Mouse (Mus musculus): ENCODE data around the gene Myo1a.

Myo1a gene

DNA sequence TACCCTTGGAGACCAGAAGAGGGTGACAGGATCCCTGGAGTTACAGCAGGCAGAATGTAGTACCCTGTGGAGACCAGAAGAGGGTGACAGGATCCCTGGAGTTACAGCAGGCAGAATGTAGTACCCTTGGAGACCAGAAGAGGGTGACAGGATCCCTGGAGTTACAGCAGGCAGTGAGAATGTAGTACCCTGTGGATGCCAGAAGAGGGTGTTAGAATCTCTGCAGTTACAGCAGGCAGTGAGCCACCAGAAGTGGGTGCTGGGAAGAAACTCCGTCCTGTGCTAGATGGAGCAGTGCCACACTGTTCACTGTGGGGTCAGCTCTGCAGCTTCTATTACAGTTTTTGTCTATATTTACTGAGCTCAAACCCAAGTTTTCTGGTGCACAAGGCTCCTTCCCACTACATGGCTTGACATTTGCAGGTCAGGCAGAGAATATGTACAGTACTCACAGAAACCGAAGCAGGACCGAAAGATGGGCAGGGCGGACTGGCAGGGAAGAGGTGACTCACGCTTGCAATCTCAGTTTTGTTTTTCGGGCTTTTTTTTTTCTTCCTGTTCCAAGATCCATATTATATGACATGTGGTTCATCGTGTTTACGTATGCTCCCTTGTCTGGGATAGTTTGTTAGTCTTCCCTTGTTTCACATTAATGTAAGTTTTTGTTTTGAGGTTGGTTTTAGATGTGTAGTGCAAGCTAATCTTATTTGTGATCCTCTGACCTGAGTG lies 30.0 kb upstream of the Myo1a start:
- DNase-seq (ENCODE audit: low read depth, low spot score), result peak; percentile 94

DNA sequence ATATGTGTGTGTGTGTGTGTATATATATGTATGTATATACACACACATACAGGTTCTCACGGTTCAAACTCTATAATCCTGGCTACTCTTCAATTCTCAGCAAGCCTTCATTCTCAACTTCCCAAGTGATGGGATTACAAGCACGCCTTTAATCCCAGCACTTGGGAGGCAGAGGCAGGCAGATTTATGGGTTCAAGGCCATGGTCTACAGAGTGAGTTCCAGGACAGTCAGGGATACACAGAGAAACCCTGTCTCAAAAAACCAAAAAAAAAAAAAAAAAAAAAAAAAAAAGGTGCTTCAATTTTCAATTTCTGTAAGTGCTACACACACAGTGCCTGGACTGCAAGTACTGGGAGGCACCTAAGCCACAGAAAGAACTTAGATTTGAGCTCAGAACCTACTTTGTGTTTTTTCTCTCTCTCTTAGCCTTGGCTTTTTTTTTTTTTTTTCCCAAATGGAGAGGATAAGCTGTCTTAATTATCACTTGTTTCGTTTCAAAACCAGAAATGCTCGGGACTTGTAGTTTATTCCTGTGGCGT lies 29.0 kb upstream of the Myo1a start:
- no peak for DNase-seq (ENCODE audit: low read depth, low spot score)

DNA sequence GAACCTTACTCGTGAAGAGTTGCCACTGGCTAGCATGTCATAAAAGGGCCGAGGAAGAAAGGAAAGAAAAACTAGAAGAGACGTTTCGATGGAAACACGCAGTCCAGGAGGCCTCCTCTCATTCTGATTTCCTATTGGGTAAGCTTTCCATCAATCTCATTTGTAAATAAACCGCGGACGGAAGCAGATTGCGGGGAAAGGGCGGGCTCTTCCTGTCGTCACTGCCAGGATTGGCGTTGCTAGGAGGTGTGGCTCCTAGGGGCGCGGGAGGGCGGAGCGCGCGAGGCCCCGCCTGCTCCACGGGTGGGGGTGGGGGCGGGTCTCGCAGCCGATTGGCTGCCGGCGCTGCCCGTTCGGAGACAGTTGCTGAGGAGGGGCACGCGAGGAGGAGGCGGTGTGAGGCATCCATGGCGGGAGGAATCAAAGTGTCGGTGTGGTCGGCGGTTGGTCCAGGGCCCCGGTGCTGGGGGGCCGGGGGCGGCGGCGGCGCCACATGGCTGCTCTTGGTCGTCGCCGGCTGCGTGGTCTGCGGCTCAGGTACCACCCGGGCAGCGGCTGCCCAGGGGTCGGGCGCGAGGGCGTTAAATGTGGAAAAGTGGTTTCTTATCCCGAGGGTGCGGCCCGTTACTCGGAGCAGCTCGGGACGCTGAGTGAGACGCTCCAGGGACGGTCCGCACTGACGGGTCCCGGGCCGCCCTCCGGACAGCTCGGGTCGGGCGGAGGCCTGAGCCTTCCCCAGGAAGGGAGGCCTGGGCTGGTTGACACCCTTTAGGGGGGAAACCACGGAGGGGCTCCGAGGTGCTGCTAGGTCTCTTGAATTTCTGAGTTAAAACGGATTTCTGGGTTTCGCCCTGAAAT lies 28.1 kb upstream of the Myo1a start:
- peak; percentile 98 for DNase-seq (ENCODE audit: low read depth, low spot score)

DNA sequence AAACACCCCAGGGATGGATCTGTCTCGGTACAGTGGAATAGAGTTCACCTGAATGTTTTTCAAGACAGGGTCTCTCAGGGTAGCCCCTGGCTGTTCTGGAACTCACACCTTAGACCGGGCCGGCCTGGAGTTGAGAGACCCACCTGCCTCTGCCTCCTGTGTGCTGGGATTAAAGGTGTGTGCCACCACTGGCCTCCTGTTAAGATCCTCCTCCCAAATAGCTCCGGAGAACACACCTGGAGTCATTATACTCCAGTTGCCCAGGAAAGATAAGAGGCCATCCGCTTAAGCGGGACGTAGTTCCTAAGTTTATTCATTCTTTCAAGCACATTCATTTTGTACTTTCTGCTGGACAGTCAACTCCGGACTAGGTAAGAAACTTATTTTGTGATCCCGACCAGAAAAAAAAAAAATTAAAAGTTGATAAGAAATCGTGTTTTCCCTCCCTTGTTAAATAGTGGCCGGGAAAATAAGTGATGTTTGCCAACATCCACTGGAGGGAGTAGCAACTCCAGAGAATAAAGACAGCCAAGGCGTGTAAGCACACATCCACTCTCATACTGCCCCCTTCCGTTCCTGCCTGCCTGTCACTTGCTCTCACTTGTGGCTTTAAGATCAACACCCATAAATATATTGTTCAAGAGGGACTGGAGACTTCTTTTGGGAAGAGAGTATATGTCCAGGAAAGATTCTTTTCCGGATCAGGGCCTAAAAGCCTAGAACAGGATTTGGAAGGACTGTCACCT lies 27.2 kb upstream of the Myo1a start:
- DNase-seq (ENCODE audit: low read depth, low spot score), result no peak

DNA sequence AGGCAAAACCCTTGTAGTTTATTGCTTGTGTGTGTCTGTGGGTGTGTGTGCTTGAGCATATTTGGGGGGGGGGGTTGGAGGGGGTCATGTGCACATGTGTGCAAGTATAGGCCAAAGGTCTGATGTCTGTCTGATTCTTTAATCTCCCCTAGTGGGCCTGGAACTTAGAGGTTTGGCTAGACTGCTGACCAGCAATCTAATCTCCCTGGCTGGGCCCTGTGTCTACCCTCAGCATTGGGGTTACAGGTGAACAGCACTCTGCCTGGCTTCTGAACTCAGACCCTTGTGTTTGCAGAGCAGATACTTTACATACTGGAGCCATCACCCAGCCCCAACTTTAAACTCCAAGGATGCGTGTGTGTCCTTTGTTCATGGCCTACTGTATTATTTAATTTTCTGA lies 25.8 kb upstream of the Myo1a start:
- no peak for DNase-seq (ENCODE audit: low read depth, low spot score)

DNA sequence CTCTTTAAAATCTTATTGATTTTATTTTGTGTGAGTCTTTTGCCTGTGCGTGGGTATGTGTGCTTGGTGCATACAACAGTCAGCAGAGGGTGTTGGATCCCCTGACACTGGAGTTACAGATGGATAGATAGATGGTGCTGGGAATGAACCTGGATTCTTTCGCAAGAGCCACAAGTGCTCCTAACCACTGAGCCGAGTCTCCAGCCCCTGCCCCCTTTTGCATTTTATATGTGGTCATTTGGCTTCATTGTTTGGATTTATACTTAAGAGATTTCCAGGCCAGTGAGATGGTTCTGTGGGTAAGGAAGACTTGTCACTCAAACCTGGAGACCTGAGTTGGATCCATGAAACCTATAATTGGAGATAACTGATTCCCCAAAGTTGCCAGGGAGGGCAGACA lies 25.1 kb upstream of the Myo1a start:
- DNase-seq (ENCODE audit: low read depth, low spot score), result no peak

DNA sequence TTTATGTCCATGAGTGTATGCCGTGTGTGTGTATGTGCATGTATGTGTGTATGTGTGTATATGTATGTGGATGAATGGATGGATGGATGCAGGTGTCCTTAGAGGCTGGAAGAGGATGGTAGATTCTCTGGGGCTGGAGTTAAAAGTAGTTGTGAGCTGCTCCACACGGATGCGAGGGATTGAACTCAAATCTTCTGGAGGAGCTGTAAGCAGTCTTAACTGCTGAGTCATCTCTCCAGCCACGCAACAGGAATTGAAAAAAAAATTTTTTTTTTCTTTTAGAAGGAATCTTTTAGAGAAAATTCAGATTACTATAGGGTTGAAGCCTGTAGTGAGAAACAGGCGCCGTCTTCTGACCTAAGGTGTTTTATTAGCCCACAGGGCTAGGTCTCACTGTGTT lies 22.1 kb upstream of the Myo1a start:
- DNase-seq (ENCODE audit: low read depth, low spot score), result no peak

DNA sequence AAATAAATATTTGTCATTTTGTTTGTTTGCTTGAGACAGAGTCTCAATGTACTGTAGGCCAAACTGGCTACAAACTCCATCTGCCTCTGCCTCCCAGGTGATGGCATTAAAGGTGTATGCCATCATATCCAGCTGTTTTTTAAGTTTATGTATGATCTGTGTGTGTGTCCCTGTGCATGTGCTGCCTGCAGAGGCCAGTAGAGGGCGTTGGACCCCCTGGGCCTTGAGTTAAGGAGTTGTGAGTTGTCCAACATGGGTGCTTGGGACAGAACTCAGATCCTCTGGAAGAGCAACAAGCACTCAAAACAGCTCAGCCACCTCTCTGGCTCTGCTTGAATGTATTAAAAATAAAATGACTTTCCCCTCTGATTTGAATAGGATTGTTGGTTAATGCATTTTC lies 13.9 kb upstream of the Myo1a start:
- no peak for DNase-seq (ENCODE audit: low read depth, low spot score)

DNA sequence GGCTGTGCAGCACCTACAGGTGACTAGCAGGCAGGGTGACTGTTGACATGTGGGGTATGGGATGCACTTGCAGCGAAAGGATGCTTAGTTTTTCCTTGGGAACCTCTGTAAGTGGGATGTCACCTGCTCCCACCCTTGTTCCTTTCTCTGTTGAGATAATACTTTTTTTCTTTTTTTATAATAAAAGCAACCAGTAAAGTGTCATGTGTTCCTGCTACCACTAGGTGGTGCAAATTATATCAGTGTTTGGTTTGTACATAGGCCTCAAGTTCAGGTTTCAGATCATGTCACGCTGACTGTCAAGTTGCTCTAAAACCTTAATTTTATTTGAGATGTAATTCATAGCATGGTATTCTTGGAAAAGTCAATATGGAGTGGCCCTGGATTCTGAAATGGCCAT lies 10.3 kb upstream of the Myo1a start:
- no peak for DNase-seq (ENCODE audit: low read depth, low spot score)

DNA sequence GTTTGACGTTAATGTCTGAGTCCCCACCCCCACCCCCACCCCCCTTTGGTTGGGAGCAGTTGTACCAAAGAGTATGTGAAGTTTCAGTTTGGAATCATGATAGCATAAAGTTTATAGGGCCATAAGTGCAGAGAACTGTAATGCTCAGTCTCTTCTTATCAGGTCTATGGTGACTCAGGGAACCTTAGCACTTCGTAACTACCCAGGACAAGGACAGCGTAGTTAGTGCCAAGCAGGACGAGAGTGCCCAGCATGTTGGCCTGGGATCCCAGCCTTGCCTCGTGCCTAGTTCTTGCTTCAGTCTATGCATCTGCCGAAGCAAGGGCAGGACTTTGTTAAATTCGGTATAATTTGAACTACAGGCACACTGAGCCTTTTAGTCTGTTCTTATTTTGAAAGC lies 9.2 kb upstream of the Myo1a start:
- DNase-seq (ENCODE audit: low read depth, low spot score), result no peak

DNA sequence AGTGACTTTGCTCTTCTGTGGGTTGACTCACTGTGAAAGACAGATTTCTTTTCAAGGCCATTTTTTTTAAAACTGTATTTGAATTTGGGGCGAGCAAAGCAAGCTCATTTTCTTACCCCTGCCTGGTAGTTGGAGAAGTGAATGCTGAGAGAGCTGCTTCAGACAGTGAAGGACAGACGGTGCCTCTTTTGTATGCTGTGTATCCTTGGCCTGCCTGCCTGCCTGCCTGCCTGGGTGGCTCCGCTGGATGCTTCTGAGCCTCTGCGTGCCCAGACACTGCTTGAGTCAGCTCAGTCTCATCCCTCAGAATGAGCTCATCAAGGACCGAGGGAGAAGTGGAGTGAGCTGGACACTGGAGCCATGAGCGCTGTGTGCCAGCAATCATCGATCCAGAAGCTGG lies 6.0 kb upstream of the Myo1a start:
- DNase-seq (ENCODE audit: low read depth, low spot score), result no peak

DNA sequence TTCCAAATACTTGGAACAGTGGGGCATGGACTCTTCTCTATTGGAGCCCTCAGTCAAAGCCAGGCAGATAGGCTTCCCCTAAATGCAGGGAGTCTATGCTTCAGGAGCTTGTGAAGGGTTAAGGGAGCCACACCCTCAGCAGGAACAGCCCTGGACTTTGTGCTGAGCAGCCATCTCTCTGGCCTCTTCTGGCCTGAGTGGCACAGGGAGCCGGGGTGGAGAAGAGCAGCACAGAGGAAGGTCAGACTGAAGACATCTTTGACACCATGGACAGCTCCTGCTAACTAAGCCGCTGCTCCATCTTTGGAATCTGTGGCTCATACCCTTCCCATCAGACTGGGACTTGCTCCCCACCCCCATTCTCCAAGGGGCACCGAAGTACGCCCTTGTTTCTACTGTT lies 1.7 kb upstream of the Myo1a start:
- no peak for DNase-seq (ENCODE audit: low read depth, low spot score)

DNA sequence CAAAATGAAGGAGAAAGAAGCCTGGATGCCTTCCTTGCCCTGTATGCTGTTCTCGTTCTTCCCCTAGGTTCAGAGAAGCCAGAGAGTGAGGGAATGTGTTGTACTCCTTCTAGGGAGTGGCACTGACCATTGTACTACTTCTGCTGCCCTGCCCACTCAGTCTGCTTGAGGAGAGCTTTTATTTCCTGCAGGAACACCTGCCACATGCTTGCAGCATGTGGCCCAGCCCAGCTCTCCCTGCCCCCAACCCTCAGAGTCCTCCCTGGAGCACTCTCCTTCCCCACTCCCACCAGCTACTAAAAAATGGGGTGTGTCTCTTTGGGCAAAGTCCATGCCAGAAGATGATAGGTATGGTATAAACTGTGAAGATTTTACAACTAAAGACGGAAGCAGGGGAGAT lies 677 bp upstream of the Myo1a start:
- DNase-seq (ENCODE audit: low read depth, low spot score), result no peak

DNA sequence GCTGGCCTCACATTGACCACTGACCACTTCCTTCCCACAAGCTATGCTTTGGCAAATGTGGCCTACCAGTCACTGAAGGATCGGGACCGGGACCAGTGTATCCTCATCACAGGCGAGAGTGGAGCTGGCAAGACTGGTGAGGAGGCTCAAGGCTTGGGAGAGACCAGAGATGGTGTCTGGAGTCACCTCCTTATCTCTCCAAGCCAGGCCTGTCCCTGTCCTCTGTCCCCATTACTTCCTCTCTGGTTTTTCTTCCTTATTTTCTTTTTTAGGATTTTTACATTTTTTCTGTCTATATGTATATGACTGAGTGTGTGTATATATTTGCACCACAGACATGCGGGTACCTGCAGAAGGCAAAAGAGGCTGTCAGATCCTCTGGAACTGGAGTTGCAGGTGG lies 813 bp downstream of the Myo1a start:
- DNase-seq (ENCODE audit: low read depth, low spot score), result no peak

DNA sequence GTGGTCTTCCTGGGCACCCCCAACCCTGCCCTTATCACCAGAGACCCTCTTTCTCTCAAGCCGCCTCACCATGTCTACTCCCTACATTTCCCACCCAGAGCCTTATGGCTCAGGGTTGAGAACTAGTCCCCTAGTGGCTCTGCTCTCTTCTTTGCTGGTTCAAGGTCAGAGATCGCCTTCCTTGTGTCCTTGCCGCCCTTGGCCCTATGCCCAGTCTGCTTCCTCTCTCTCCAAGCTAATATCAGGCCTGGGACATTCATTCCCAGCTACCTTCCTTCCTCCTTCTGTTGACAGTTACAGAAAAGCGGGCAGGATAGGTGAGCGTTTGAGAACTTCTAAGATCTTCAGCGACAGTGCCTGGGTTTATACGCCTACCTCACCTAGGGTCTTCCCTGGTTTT lies 2.8 kb downstream of the Myo1a start:
- no peak for DNase-seq (ENCODE audit: low read depth, low spot score)

DNA sequence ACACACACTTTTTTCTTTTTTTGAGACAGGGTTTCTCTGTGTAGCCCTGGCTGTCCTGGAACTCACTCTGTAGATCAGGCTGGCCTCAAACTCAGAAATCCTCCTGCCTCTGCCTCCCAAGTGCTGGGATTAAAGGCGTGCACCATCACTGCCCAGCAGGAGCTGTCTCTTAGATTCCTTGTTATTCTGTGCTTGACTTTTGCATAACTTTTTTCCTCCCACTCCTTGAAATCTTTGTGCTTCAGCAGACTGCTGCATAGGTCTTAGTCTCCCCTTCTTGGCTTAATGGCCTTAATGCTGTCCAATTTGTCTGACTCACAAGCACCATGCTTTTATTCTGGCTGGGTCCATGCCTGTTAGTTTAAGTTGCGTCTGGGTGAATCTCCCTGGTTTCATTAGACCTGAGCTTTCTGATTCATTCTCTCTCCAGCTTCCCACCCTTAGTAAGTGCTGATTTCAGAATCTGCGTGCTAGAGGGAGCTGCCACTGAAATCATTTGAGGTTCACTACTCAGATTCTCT lies 3.9 kb downstream of the Myo1a start:
- DNase-seq (ENCODE audit: low read depth, low spot score), result no peak

DNA sequence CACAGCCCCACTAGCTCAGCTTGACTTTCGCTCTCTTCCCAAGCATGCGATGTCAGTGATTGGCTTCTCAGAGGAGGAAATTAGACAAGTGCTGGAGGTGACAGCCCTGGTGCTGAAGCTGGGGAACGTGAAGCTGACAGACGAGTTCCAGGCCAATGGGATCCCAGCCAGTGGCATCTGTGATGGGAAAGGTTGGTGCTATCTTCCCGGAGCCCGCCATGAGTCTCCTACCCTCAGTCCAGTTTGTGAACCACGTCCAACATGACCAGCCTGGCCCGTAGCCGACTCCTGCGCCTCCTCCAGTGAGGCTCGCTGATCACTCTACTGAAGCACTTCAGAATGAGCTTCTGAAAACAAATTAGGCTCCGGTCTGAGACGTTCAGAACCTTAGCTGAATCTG lies 5.4 kb downstream of the Myo1a start:
- no peak for DNase-seq (ENCODE audit: low read depth, low spot score)

DNA sequence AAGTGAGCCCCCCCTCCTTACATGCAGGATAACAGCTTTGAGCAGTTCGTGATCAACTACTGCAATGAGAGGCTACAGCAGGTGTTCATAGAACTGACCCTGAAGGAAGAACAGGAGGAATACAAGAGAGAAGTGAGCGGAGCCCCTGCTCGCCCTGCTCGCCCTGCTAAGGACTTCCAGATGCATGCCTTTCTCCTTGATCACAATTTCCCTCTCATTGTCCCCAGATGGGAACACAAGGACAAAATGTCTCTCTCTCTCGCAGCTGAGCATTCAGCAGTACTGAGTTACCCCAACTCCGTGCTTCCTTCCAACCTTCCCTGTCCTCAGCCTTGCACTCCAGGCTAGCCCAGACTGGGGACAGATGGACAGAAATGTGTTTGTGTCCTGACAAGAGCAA lies 7.8 kb downstream of the Myo1a start:
- DNase-seq (ENCODE audit: low read depth, low spot score), result no peak

DNA sequence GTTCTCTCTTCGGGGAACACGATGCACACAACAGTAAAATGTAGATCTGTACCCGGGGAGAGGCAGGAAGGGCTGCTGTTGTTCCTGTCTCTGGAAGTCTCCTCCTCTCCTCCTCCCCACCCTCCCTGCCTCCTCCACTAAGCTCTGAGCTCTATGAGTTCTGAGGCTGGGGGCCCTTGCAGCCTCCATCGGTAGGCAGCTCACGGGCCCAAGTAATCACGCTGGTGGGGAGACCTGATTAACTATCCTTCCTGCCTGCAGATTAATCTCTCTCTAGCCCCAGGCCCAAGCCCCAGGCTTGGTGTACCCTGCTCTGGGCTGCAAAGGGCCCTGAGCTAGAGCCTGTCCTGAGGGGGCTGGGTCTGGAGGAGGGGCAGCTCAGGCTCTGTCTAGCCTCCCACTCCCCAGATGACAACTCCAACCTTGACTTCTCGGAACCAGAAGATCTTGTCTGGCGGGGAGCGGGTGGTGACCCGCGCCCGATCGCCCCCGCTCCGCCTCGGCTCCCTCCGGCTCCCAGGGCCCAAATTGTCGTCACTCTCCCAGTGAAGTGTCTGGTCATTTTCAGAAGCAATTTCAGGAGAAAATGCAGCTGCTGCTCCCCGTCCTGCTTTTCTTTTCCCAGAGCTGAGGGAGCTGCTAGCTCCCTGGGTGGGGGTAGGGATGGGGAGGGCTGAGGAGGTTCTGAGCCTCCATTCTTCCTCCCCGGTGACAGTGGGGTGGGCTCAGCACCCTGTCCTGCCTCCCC lies 16.9 kb downstream of the Myo1a start:
- DNase-seq (ENCODE audit: low read depth, low spot score), result no peak

DNA sequence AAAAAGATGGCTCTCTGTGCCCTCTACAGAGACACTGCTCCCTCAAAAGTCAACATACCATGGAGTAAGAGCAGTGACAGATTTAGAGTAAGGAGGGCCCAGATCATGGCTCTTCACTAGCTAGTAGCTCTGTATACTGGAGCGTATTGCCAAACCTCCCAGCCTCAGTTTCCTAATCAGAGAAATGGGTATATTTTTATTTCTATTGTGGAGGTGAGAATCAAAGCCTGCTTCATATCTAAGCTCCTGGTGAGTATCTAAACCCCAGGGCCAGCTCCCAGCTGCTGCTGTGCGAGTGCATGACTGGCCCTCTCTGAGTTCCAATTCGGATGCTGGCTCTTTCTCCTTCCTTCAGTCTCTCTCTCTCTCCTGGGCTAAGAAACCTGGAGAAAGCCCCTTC lies 19.2 kb downstream of the Myo1a start, which contains the start of gene Tac2:
TSS of gene Tac2 (plus strand) at position 301 of the 400 bp plus-strand sequence.
- no peak for DNase-seq (ENCODE audit: low read depth, low spot score)

DNA sequence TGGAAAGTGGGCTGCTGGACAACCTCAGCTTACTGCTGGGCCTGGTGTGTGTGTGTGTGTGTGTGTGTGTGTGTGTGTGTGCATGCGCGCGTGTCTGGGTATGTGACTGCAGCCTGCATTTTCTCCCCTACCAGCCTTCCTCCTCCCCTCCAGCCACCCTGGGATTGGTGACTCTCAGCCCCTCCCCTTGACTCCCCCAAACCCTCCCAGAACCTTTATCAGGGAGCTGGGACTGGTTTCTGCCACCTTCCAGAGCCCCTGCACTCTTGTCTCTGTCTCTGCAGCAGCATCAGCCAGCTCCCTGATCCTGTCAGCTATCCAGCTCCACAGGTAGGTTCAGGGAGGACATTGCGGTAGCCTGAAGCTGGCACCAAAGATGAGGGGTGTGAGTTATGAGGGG lies 20.2 kb downstream of the Myo1a start:
- no peak for DNase-seq (ENCODE audit: low read depth, low spot score)

All from skeletal muscle tissue, adult 2 months (tissue).